In genomic region chr2:105428029-105428428, GRCm38 (mm10) we compare ENCODE assay signal across 9 mouse cellular contexts. TPM values are rescaled to one million over a fixed set of nuclear protein-coding genes. Genes with fewer than 3 reads are reported as not detected.
DNase-seq lines count a peak whose midpoint lies in the region; ATAC-seq and TF ChIP-seq lines count a peak whose summit lies in the region.
"Had no signal": no experiment of that assay in that cellular context is flagged by ENCODE, and none has a peak within 500 bp of the region (broad histone marks: within the 10 kb centered on the region; RNA-seq: fewer than 3 reads in every experiment).

No protein-coding gene starts in this region.

- no peak overlapping the region for H3K4me3 ChIP-seq in embryonic facial prominence, embryonic 14.5 days (ENCODE audit: low read depth, low read length)
- peak overlapping the region; percentile 21; the same call in 1 of the 2 replicates for H3K4me3 ChIP-seq in heart, embryonic 12.5 days
- no peak overlapping the region for H3K4me3 ChIP-seq in limb, embryonic 14.5 days (replicated peaks; ENCODE audit: low read length)
- H3K4me3 ChIP-seq in midbrain, postnatal 0 days (ENCODE audit: low read depth, low read length) = no peak overlapping the region
- H3K4me3 ChIP-seq in testis, adult 2 months (ENCODE audit: control insufficient read depth, low read depth, low read length) = no peak overlapping the region
- H3K4me3 ChIP-seq: embryonic facial prominence, embryonic 13.5 days had no signal

- ATAC-seq in embryonic facial prominence, embryonic 14.5 days (ENCODE audit: low read depth) = no peak; the same call in 1 of the 2 replicates
- peak; percentile 57; the same call in 1 of the 2 replicates for ATAC-seq in heart, embryonic 12.5 days (ENCODE audit: insufficient number of reproducible peaks, low FRiP score)
- no peak; the same call in 1 of the 2 replicates for ATAC-seq in limb, embryonic 14.5 days (ENCODE audit: low FRiP score, low read depth)
- no peak for ATAC-seq in midbrain, postnatal 0 days (ENCODE audit: low FRiP score)

- H3K27me3 ChIP-seq in embryonic facial prominence, embryonic 14.5 days (replicated peaks; ENCODE audit: control insufficient read depth, insufficient read depth, low read length) = no peaks in the 10 kb centered on the region
- peaks cover 9% of the 10 kb centered on the region; the same call in 1 of the 2 replicates for H3K27me3 ChIP-seq in heart, embryonic 12.5 days (replicated peaks)
- H3K27me3 ChIP-seq in limb, embryonic 14.5 days (ENCODE audit: control insufficient read depth, insufficient read depth, low read length) = peaks cover 4% of the 10 kb centered on the region
- no peaks in the 10 kb centered on the region for H3K27me3 ChIP-seq in midbrain, postnatal 0 days (ENCODE audit: insufficient read depth, low read length)
- no peaks in the 10 kb centered on the region for H3K27me3 ChIP-seq in testis, adult 2 months (ENCODE audit: control insufficient read depth, insufficient read depth, low read length)

- peak; percentile 59 for DNase-seq in CD4-positive helper T cell, adult 2 months (ENCODE audit: low read depth, low spot score)
- peak; percentile 14 to 26 for DNase-seq in adrenal gland, postnatal 4 days (ENCODE audit: low spot score in 2 of 2)
- DNase-seq in embryonic facial prominence, embryonic 14.5 days (ENCODE audit: low spot score) = peak; percentile 77
- peak; percentile 69 for DNase-seq in kidney, adult 9 months
- DNase-seq in limb, embryonic 14.5 days (ENCODE audit: low spot score) = peak; percentile 70
- peak; percentile 79 for DNase-seq in midbrain, postnatal 0 days (ENCODE audit: low spot score)

- no peaks in the 10 kb centered on the region for H3K4me1 ChIP-seq in embryonic facial prominence, embryonic 14.5 days (ENCODE audit: control insufficient read depth, insufficient read depth, low read length)
- H3K4me1 ChIP-seq in heart, embryonic 12.5 days (replicated peaks) = peaks cover 20% of the 10 kb centered on the region
- no peaks in the 10 kb centered on the region for H3K4me1 ChIP-seq in limb, embryonic 14.5 days (ENCODE audit: control insufficient read depth, insufficient read depth, low read length)
- no peaks in the 10 kb centered on the region for H3K4me1 ChIP-seq in midbrain, postnatal 0 days (ENCODE audit: insufficient read depth, low read length)
- H3K4me1 ChIP-seq in testis, adult 2 months (ENCODE audit: control insufficient read depth, insufficient read depth, low read length) = no peaks in the 10 kb centered on the region

- WGBS in embryonic facial prominence, embryonic 14.5 days = 2% methylated on average over 12 of the region's 12 CpGs
- 5% methylated on average over 12 of the region's 12 CpGs for WGBS in heart, embryonic 12.5 days
- 3% methylated on average over 12 of the region's 12 CpGs for WGBS in limb, embryonic 14.5 days
- 3% methylated on average over 12 of the region's 12 CpGs for WGBS in midbrain, postnatal 0 days

- no peak overlapping the region for H3K4me2 ChIP-seq in embryonic facial prominence, embryonic 14.5 days (ENCODE audit: low read depth, low read length)
- H3K4me2 ChIP-seq in heart, embryonic 12.5 days = peak overlapping the region; percentile 64
- H3K4me2 ChIP-seq in limb, embryonic 14.5 days (replicated peaks; ENCODE audit: low read depth, low read length, severe bottlenecking) = no peak overlapping the region
- H3K4me2 ChIP-seq in midbrain, postnatal 0 days (ENCODE audit: low read depth, low read length, poor library complexity, severe bottlenecking) = no peak overlapping the region
- H3K4me2 ChIP-seq: embryonic facial prominence, embryonic 13.5 days had no signal

- no peaks in the 10 kb centered on the region for H3K36me3 ChIP-seq in embryonic facial prominence, embryonic 14.5 days (ENCODE audit: control insufficient read depth, insufficient read depth, low read length)
- H3K36me3 ChIP-seq in heart, embryonic 12.5 days = no peaks in the 10 kb centered on the region
- H3K36me3 ChIP-seq in limb, embryonic 14.5 days (ENCODE audit: control insufficient read depth, insufficient read depth, low read length) = no peaks in the 10 kb centered on the region
- no peaks in the 10 kb centered on the region for H3K36me3 ChIP-seq in midbrain, postnatal 0 days (ENCODE audit: insufficient read depth, low read length)
- no peaks in the 10 kb centered on the region for H3K36me3 ChIP-seq in testis, adult 2 months (ENCODE audit: control insufficient read depth, insufficient read depth, low read length)
- H3K36me3 ChIP-seq: embryonic facial prominence, embryonic 13.5 days had no signal

- H3K9me3 ChIP-seq in embryonic facial prominence, embryonic 14.5 days (ENCODE audit: control insufficient read depth, low read length) = no peaks in the 10 kb centered on the region
- H3K9me3 ChIP-seq in heart, embryonic 12.5 days (replicated peaks) = no peaks in the 10 kb centered on the region
- no peaks in the 10 kb centered on the region for H3K9me3 ChIP-seq in limb, embryonic 14.5 days (ENCODE audit: control insufficient read depth, low read length)
- H3K9me3 ChIP-seq in midbrain, postnatal 0 days (ENCODE audit: low read length) = no peaks in the 10 kb centered on the region
- H3K9me3 ChIP-seq: embryonic facial prominence, embryonic 13.5 days had no signal

- H3K9ac ChIP-seq in embryonic facial prominence, embryonic 14.5 days (ENCODE audit: low read depth, low read length) = no peak overlapping the region
- no peak overlapping the region for H3K9ac ChIP-seq in heart, embryonic 12.5 days
- no peak overlapping the region for H3K9ac ChIP-seq in limb, embryonic 14.5 days (ENCODE audit: low read depth, low read length, severe bottlenecking)
- no peak overlapping the region for H3K9ac ChIP-seq in midbrain, postnatal 0 days (replicated peaks; ENCODE audit: low read length, poor library complexity, severe bottlenecking)
- H3K9ac ChIP-seq: embryonic facial prominence, embryonic 13.5 days had no signal

- H3K27ac ChIP-seq in embryonic facial prominence, embryonic 14.5 days (replicated peaks; ENCODE audit: low read depth, low read length) = no peak overlapping the region
- H3K27ac ChIP-seq in heart, embryonic 12.5 days (ENCODE audit: poor library complexity, severe bottlenecking) = no peak overlapping the region
- H3K27ac ChIP-seq in limb, embryonic 14.5 days (replicated peaks; ENCODE audit: low read depth, low read length) = no peak overlapping the region
- H3K27ac ChIP-seq in midbrain, postnatal 0 days (ENCODE audit: low read depth, low read length) = no peak overlapping the region
- H3K27ac ChIP-seq in testis, adult 2 months (ENCODE audit: control insufficient read depth, insufficient read depth, low read depth, low read length) = no peak overlapping the region
- H3K27ac ChIP-seq: embryonic facial prominence, embryonic 13.5 days had no signal

- no peak for TF ChIP-seq POLR2A in limb, embryonic 14.5 days (IDR thresholded peaks at IDR 0.05; ENCODE audit: borderline replicate concordance, extremely low read depth, insufficient read depth, insufficient read length)
- TF ChIP-seq POLR2A in testis, adult 2 months (IDR thresholded peaks at IDR 0.05; ENCODE audit: control insufficient read depth, low read depth, low read length) = no peak

- TF ChIP-seq CTCF in midbrain, postnatal 0 days (IDR thresholded peaks at IDR 0.05) = peak; percentile 94
- TF ChIP-seq CTCF in testis, adult 2 months (IDR thresholded peaks at IDR 0.05; ENCODE audit: control insufficient read depth, insufficient read depth, insufficient replicate concordance, low read depth, low read length) = peak; percentile 82; the same call in 1 of the 2 replicates

RNA-seq across cellular contexts. Expression of gene Rcn1, which starts 28.9 kb away (rescaled TPM):
- total RNA-seq in adrenal gland, postnatal 4 days (2021) = 10 to 100 TPM; 89.0 to 99.2 TPM
- 253 and 267 TPM in 2 replicates for polyA plus RNA-seq in embryonic facial prominence, embryonic 14.5 days (2014; fragmentation: Nextera tagmentation; extraction: Ambion mirVana)
- polyA plus RNA-seq in heart, embryonic 12.5 days (2016; fragmentation: Nextera tagmentation; extraction: Ambion mirVana) = 180 and 182 TPM in 2 replicates
- 144 and 185 TPM in 2 replicates for polyA plus RNA-seq in limb, embryonic 14.5 days (2012; rRNA removed)
- polyA plus RNA-seq in limb, embryonic 14.5 days (2014; fragmentation: Nextera tagmentation; extraction: Ambion mirVana) = 259 and 260 TPM in 2 replicates
- total RNA-seq in midbrain, postnatal 0 days (2014; rRNA removed) = 31.0 and 36.5 TPM in 2 replicates
- 56.1 and 58.3 TPM in 2 replicates for polyA plus RNA-seq in midbrain, postnatal 0 days (2015; fragmentation: Nextera tagmentation; extraction: Ambion mirVana)
- 2.0 and 3.9 TPM in 2 replicates for polyA plus RNA-seq in testis, adult 2 months (2012; rRNA removed)

Comparison
In these comparisons a context has a peak if more than half of its experiments do, and no peak if none do; other contexts are left out.
1. DNase-seq: peak in every context shown above with its lines; median percentile 79 in midbrain, postnatal 0 days; 77 in embryonic facial prominence, embryonic 14.5 days; 70 in limb, embryonic 14.5 days; 69 in kidney, adult 9 months; 59 in CD4-positive helper T cell, adult 2 months; 20 in adrenal gland, postnatal 4 days.
2. RNA of gene Rcn1, which starts 28.9 kb away (polyA plus RNA-seq): 144 to 260 TPM in limb, embryonic 14.5 days, 253 to 267 TPM in embryonic facial prominence, embryonic 14.5 days, 180 to 182 TPM in heart, embryonic 12.5 days and 56.1 to 58.3 TPM in midbrain, postnatal 0 days; 2.0 to 3.9 TPM in testis, adult 2 months; every median in the first group is over 10 times any median in the second.